Mouse (Mus musculus) thymus, postnatal 36 days (tissue): Measurements from ENCODE around the gene Trmt2b.
"Not testable (repeated sequence)": the region's sequence is repeated elsewhere in the genome, so short reads cannot be mapped to it uniquely, and the experiment has no call there.

Source experiments
- DNase-seq, 2 experiments: peaks; one replicate each; pipeline ENCODE4 v3.0.0; 2022; ENCODE audit warnings: mixed read lengths in 2 of 2

Trmt2b gene

DNA sequence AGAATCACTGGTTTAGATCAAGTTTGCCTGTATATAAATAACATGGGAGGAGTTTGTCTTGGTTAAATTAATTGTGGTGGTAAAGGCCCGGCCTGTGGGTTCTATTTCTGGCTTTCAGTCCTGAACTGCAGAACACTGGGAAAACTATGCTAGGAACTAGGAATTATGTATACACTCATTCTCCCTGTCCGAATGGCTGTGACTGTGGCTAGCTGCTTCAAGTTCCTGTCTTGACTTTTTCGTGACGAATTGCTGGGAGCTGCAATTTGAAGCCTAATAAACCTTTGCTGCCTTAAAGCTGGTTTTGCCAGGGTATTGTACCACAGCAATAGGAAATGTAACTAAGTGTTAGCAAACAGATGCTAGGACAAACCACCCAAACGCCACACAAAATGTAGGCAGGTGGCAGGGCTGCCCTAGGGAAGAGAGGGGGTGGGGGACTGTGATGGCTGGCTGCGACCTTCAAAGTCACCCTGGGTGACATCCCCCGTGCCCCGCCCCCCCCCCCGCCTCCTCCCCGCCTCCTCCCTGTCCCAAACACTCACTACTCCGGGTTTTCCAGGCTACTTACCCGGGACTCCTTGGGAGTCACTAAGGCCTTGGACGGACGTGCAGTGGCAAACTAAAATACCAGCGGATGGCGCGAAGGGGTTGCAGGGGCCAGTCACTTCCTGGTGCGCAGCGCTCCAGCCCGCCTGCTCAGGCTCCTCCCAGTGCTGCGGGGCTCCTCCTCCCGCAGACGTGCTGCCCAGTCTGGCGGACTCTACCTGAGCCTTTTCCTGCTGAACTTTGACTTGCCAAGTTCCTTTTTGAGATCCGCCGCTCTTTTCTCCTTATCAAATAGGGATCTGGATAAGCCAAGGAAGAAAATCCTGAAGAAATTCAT, at the start of gene Trmt2b:
TSS of gene Trmt2b (minus strand) at position 710 of the 886 bp plus-strand sequence.
- DNase-seq, result peak; percentile 72 to 76

DNA sequence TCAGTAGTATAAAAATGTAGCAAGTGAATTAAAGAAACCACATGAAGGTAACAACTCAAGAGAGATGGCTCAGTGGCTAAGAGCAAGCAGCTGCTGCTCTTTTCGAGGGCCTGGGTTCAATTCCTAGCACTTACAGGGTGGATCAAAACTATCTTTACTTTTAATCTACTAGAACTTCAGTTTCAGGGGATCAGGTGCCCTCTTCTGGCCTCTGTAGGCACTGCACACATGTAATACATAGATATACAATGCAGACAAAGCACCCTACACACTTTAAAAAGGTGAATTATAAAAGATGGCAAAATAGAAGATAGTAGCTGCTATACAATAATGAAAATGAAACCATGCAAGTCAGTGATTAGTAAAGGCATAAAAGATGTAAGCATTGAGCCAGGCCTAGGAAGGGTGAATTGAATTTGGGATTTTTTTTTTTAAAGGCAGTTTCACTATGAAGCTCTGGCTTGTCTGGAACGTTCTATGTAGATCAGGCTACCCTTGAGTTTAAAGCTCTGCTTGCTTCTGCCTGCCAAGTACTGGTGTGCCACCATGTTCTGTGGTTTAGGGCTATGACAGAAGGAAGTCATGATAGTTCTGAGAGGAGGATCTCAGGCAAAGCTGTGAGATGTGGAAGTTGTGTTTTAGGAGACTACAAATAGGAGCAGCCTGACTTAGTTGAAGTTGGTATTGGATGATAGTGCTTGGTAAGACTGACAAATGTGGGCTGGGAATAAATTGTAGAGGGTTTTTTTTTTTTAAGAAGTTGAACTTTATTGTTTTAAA, 42.6 kb upstream of the Trmt2b start:
- peak; percentile 37 to 48 for DNase-seq

DNA sequence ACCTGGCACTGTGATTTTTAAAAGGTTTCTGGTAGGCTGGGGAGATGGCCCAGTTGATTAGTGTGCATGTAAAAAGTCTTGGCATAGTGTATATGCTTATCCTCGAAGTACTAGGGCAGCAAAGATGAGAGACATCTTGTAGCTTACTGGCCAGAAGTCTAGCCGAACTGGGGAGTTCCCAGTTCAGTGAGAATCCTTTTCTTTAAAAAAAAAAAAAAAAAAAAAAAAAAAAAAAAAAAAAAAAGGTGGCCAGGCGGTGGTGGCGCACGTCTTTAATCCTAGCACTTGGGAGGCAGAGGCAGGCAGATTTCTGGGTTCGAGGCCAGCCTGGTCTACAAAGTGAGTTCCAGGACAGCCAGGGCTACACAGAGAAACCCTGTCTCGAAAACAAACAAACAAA, 34.4 kb upstream of the Trmt2b start:
- not testable (repeated sequence) for DNase-seq

DNA sequence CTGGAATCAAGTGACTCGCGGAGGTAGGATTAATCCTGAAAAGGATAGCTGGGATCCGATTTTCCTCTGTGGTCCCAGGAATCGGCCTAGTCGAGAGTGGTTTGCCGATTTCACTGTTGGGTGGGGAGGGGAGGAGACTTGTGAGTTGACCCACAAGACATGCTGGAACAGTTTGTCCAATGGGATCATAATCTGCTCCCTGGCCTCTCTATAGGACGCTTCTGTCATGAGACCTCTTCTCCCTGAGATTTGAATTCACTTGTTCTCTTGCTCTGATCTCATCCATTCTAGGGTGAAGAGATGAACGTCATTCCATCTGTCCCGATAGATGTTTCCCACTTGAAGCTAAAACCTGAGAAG, 31.5 kb upstream of the Trmt2b start:
- no peak for DNase-seq

DNA sequence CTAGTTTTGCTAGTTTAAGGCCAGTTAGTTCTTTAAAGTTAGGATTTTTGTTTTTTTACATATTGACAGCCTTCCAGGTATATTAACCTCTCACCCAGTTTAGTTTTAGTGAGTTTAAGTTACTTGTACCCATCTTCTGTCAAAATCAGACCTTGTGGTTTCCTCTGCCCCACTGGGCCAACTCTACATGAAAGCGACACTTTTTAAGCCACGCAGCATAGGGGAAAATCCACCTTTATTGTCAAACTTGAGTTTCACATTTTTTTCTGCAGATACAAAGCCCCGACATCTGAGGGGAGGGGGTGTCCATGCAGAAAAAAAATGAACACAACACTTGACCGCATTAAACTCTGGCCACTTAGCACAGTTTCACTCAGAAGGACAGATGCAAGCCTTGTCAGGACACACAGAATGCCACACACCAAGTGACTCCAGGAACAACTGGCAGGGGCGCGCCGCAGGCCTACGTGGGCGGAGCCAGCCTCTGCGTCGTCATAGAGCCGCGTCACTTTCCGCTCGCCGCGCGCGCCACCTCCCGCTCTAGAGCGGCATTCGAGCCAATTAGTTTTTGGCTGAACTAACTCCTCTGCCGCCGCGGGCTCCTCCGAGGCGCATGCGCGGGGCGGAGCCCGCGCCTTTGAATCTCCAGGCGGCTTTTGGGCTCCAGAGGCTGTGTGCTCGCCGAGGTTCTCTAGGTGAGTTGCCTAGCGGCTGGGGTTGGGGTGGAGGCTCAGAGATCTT, 30.9 kb upstream of the Trmt2b start, which contains the start of gene Cenpi:
TSS of gene Cenpi (plus strand) at position 551 of the 741 bp plus-strand sequence.
- DNase-seq, result peak; percentile 87 to 91

DNA sequence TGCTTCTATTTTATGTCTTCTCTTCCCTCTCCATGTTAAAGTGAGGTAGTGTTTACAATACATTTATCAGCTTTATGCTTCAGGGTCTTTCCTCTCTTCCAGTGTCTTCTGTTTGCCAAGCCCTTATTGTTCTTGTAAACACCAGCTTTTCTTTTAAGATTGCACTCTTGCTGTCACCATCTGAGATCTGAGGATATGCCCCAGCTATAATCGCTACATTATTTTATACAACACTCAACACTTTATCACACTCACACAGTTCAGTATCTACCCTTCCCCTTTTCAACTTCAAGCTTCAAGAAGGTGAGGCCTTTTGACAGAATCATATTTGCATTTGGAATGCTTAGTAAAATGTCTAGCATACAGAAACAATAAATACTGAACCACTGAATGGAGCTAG, 26.5 kb upstream of the Trmt2b start:
- DNase-seq, result no peak

DNA sequence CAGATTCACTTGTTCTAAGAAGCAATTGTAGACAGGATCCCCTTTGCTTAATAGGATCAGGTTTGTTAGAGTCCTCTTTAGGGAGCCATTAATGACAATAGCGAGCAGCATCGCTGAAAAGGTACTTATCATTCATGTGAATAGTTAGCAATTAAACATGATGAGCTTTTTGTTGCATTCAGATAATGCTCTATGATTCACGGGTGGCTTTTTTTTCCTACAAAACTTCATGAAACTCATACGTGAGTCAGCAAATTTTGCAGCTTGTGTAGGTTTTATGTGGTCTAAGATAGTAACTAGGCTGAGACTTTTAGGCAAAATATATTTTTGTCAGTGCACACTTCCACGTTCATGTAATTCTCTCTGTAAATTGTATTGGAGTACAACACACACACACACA, 23.4 kb upstream of the Trmt2b start:
- DNase-seq, result no peak

DNA sequence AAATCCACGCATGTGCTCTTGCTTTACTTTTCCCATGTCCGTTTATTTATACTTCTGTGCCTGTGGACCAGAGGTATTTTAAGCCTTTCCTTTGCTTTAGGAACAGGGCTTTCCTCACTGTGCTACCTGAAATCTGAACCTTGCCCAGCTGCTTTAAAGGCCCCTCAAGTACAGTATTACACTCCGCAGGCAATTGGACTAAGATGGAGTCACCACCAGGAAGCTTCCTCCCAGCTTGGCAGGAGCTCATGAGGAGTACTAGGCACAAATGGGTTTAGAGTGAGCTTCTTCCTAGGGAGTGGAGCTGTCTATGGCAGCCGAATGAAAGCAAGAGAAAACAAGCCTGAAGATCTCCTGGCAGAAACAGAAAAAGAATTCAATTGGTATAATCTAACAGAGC, 20.4 kb upstream of the Trmt2b start:
- no peak for DNase-seq

DNA sequence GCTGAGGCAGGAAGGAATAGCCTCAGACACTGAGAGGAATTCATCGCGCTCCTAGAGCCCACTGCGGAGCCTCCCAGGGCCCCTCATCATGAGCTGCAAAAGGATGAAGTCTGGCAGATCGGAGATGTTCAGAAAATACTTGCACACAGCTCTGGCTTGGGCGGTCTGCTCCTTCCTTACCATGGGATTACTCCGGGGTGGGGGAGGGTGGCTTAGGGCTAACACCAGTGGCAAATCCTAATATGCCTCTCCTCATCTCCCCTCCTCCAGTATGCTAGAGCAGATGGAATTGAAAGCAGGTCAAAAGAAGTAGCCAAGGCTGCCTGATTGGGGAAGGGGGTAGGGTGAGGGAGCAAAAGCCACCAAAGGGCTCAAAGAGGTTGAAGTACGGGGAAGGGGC, 20.0 kb upstream of the Trmt2b start:
- no peak for DNase-seq

DNA sequence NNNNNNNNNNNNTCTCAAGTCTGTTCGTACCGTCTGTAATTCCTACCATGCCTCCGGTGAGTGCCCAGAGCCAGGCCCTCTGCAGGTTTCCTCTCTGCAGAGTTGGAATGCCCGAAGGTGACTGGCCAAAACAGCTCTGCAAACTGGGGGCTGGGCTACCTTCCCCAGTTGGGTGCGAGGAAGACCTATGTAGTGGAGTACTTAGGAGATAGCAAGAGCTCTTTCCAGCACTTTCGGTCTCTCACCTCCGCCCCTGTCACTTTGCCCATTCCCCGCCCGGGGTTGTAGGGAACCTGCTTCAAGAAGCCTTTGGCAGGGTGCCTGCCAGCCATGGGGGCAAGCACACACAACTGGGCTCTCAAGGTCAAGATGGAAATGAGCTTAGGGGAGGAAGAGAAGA, 19.5 kb upstream of the Trmt2b start:
- no peak for DNase-seq

DNA sequence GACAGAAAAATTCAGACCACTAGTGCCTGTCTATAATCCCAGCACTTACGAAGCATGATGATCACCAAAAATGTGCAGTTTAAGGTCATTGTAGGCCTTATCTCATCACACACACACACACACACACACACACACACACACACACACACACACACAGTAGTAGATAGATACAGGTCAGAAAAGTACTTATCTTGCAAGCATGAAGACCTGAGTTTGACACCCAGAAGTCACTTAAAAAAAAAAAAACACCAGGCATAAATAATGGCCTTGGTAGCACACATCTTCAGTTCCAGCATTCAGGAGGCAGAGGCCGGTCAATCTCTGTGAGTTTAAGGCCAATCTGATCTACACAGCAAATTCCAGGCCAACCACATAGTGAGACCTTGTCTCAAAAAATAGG, 10.5 kb upstream of the Trmt2b start:
- no peak for DNase-seq

DNA sequence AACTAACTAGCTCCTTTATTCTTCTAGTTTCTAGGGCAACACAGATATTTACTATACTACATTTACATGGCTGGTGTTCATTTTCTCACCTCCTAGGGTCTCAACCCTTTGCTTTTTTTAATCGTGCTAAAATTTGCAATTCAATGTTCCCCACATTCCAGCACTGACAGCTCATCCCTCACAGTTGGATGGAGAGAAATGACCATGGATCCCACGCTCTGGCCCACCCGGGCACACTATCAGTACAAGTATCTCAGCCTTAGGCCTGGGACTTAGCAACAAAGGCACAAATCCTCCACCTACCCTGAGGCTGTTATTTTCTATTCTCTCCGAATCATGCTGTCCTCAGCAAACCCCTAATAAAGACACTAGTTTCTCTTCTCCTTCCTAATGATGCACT, 9.0 kb upstream of the Trmt2b start:
- DNase-seq, result no peak

DNA sequence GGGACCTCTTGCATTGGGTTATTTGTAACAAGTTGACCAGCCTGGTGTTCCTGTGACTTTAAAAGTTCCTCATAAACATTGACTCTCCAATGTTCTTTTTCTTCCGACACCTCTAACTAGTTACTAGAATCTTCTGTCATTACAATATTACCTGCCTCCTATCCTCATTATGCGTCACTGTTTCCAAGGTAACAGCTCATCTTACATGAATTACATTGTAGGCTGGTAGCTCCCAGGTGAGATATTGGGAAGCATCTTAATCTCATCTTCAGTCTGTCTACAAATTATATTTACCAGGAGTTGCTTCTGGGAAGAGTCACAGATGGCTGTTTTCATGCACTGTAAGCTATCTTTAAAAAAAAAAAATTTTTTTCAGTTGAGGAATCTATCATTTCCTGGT, 8.3 kb upstream of the Trmt2b start:
- no peak for DNase-seq

DNA sequence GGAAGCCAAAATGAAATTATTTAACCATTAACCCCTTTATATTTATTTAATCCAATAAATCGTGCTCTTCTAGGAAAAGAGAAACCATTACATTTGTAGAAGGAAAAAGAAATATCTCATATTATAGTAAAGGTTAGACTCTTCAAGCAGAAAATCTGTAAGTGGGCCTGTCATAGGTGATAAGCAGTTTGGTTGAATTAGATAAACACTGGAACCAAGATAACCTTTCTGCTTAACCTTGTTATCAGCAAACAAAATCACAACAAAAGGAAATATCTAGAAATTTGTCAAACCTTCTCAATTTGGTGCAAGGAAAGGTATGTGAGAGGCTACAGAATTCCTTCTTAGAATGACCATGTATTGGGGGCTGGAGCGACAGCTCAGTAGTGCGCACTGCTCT, 3.7 kb upstream of the Trmt2b start:
- no peak for DNase-seq

DNA sequence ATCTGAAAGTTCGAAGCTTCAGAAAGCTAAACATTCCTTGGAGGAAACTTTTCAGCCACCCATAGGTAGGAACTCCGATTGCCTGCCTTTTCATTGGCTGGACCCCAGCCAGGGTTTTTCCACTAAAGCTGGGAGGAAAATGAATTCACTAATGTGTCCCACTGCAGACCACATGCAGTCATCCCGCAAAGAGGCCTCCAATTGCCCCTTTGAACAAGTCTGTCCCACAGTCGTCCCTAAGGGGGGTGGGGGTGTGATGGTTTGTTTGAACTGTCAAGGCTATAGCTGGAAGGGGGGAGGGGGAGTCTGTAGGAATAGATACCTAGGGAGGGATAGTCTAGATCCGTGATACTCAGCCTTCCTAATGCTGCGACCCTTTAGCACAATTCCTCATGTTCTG, 1.1 kb downstream of the Trmt2b start:
- no peak for DNase-seq

DNA sequence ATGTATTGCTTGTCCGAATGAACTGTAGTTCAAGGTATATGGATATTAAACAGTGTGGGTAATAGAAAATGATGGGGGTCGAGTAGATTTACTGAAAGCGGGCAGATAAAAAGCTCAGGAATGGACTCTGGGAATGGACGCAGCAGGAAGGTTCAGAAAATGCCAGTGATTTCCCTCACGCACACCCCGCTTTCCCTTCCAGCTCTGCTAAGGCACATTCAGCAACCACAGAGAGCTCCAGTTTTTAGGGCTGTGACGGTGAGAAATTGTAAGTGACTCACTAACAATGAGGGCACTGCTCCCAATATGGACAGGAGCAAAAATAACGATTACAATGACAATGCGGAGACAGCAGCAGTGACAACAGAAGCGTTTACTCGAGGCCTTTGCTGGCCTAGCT, 14.7 kb downstream of the Trmt2b start:
- DNase-seq, result no peak

DNA sequence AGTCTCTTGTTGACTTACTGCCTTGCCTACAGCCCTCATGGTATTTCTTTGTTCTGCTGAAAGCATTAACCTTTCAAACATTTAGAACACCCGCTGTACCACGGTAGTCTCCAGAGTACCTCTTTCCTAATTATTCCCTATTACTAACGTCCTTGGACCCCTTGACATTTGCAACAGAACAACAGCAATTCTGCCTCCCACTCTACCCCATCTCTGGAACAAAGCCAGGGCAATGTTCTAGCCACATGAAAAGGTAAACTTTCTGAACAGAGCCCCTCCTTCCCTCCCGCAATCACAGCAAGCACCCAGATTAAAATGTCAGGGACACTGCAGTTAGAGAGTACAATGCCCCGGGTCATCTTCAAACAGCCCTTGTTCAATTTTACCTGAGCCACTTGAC, 15.6 kb downstream of the Trmt2b start:
- no peak for DNase-seq

DNA sequence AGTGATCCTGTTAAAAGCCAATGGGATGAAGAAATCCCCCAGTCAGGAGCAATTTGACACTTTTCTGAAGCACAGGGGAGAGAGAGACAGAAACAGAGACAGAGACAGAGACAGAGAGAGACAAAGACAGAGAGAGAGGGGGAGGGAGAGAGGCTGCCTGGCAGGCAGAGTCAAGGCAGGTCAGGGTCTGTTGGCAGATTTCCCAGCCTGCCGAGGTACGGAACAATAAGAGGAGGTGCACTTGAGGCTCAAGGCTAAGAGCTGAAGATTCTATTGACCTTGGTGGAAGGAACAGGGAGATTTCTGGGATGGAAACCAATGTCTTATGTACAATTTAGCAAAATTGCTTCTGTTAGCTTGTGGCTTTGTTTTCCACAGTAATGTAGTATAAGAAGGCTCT, 28.6 kb downstream of the Trmt2b start:
- DNase-seq, result no peak

DNA sequence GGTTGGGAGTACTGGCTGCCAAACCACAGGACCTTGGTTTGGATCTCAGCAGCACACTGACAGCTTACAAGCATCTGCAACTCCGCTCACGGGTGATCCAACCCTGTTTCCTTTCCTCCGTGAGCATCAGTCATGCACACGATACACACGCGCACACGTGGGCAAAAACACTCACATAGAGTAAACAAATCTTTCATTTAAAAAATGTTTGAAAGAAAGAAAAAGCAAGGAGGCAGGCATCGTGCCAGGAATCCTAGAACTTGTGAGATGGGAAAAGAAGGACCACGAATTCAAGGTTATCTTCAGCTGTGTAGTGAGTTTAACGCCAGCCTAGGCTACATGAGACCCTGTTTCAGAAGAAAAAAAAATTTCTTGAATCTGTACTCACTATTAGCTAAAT, 30.8 kb downstream of the Trmt2b start:
- DNase-seq, result no peak

DNA sequence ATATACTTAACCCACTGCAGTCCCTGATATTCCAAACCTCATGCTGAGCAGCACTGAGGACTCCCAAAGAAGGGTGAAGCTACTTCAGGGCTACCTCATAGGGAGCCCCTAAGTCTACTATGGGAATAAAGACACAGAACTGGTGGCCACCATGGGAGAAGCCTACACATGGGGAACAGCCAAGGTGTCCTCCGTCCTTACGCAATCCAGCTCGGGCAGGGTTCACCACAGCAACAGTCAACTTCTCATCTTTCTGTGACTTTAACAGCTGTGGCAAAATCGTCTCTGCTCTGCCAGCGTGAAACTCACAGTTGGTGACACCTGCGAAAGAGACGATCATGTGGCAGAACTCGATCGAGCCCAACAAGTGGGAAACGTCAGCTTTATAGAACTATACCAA, 38.5 kb downstream of the Trmt2b start:
- no peak for DNase-seq

DNA sequence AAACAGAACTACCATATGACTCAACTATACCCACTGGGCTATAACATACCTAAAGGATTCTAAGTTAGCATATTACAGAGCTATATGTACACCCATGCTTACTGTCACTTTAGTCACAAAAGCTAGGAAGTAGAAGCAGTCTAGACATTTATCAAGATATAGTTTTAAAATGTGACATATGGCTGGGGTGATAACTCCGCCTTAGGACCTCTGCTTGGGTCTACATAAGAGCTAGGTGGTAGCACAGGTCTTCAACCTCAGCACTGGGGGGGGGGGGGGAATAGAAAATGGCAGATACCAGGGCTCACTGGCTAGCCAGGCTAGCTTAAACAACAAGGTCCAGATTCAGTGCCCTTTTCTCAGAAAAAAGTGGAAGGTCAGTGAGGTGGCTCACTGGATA, 43.7 kb downstream of the Trmt2b start:
- no peak for DNase-seq

DNA sequence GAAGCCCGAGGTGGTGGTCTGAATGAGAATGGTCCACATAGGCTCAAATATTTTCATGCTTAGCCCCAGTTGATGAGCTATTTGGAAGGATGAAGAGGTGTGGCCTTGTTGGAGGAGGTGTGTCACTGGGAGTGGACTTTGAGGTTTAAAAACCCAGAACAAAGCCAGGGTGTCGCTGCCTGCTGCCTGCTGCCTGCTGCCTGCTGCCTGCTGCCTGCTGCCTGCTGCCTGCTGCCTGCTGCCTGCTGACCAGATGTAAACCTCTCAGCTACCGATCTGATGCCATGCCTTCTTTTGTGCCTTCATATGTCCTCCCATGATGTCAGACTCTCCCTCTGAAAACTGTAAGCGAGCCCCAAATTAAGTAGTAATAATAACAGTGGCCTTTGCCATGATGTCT, 54.9 kb downstream of the Trmt2b start, which contains the start of gene Nox1:
TSS of gene Nox1 (minus strand) at position 101 of the 400 bp plus-strand sequence.
- no peak for DNase-seq

DNA sequence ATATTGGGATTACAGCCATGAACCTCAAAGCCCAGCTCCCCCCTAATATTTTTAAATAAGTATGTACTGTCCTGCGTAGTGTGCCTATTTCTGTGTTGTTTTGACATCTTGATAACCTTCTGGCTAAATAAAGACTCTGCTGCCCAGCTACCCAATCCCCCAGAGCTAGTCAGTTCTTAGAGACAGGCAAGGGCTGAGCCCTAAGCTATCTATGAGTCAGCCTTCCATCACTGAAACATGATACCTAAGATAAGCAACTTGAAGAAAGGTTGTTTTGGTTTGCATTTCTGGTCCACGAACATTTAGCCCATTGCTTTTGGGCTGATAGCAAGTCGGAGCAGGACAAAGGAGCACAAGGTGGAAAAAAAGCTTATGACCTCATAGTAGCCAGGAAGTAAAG, 56.2 kb downstream of the Trmt2b start:
- no peak for DNase-seq
